Mouse (Mus musculus): ENCODE data around the gene Vmn2r-ps130.
"Not testable (repeated sequence)": the region's sequence is repeated elsewhere in the genome, so short reads cannot be mapped to it uniquely, and the experiment has no call there.

The Vmn2r-ps130 gene

DNA sequence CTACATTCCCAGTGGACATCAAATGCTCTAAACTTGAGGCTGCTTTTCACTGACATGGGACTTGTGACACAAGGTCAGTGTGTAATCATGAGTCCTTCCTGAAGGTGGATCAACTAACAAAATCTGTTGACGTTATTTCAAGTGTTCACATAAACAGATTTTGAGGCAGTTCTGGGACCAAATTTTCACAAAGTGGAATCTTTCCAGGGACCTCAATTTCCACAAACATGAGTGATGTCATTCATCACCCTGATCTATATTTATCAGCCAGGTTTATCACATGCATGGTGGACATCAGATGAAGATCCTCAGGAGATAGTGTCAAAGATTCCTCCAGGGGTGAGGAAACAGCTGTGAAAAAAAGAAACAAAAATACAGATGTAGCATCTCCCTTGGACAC, at the start of gene Vmn2r-ps130:
Gene Vmn2r-ps130, plus strand, starts transcription at position 301 of the 400 bp plus-strand sequence.
- not testable (repeated sequence) for DNase-seq (ENCODE audit: low read depth, low spot score)
